Mouse (Mus musculus) kidney, adult 11 months (tissue): ENCODE measurements around the gene Vmn1r12.
"Not testable (repeated sequence)": the region's sequence is repeated elsewhere in the genome, so short reads cannot be mapped to it uniquely, and the experiment has no call there.

ENCODE experiments used
- DNase-seq: peaks from one replicate; pipeline ENCODE4 v3.0.0; 2022

Gene Vmn1r12

GRCm38 (mm10) chr6:57156619-57157018, at the start of gene Vmn1r12:
Gene Vmn1r12, plus strand, starts transcription at chr6:57156919.
- DNase-seq: no peak

- no peak for DNase-seq
These were observed 47.6 kb upstream of the Vmn1r12 start, which contains the start of gene Vmn1r10 for GRCm38 (mm10) chr6:57109154-57109553. Gene Vmn1r10, plus strand, starts transcription at chr6:57109454.

DNA sequence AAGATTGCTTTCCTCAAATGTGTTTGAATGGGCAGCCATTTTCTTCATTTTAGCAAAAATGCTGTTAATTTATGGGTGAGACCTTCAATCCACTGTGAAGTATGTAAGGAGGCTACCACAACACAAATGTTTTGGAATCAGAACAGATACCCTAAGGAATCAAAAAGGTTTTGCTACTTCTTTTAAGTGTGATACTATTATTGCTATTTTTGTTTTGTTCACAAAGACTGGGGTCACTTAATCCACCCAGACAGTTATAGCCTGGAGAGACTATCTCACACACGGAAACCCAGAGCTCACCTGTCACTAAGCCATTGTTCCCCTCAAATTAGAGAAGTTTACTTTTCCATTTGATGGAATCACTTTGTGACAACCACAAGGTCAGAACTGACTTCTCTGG, 23.6 kb upstream of the Vmn1r12 start, which contains the start of gene Vmn1r11:
Vmn1r11 (plus strand) TSS at position 301 of the 400 bp plus-strand sequence.
- DNase-seq: no peak

DNA sequence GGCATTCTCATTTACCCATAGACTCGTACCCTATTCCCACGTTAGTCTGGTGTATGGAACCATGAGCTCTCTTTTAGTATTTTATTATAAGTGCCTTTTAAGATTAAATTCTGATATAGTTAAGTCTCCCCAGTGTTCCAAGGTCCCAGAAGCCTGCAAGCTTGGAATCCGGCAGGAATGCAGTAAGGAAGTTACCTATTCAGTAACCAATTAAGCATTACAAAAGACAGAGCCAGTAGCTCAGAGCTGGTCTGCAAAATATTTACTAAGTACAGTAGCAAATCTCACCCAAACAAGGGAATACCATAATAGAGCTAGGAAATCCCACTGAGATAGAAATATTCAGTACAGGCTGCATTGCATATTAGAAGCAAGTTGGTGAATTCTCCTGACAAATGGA, 33.3 kb downstream of the Vmn1r12 start:
- DNase-seq: peak; percentile 21

DNA sequence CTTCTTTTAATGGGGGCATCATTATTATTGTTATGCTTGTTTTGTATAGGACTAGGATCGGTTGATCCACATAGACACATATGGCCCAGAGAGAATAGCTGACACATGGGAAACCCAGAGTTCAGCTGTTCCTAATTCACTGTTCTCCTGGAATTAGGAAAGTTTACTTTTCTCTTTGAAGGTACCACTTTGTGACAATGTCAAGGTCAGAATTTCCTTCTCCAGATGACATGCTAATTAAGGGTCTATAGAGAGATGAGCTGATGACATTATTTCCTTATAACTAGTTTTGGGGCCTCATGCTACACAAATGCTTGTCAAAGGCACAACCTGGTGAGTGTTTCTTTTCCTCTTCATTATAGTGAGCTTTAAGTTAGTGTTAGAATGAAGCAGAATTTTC, 46.3 kb downstream of the Vmn1r12 start, which contains the start of gene Vmn1r13:
Vmn1r13 (plus strand) TSS at position 301 of the 400 bp plus-strand sequence.
- DNase-seq: not testable (repeated sequence)
